Mouse (Mus musculus) common myeloid progenitor, adult 5-6 weeks (primary cell): ENCODE measurements around the gene Dcaf11. TPM values are rescaled to one million over a fixed set of nuclear protein-coding genes. Genes with fewer than 3 reads are reported as not detected.
A peak's percentile ranks its signal among the peaks of the same experiment; 100 is the strongest.

Experiments used
- ATAC-seq: replicated peaks from 2 replicates; pipeline ENCODE4 v1.8.0; 2016; ENCODE audit warnings: low read depth, mild to moderate bottlenecking, moderate TSS enrichment, inconsistent platforms; ENCODE audit not compliant: poor library complexity, severe bottlenecking
- total RNA-seq: library from RNA; stranded (forward); fragments of 200-1000, 187-1606 nt; gene quantifications from 2 replicates; pipeline ENCODE4 v1.2.3, GENCODE M21; 2017

The Dcaf11 gene
- total RNA-seq, 1 experiment from 2014 or later, result 79.5 TPM

DNA sequence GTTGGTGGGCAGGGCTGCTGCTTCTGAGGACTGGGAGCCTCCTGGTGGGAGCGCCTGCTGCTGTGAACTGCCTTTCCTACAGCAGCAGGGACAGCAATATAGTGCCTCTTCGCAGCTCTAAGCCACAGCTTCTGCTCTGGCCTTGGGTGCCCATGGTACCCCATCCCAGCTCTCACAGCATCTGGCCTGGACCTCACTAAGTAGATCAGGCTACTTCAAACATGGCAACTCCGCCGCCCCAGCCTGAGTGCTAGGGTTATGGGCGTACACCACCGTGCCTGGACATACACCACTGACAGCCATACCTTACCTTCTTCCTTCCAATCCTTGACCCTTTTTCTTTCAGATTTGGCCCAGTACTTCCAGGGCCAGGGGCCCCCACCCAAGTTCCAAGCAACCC, 48.5 kb downstream of the Dcaf11 start:
- no peak for ATAC-seq

DNA sequence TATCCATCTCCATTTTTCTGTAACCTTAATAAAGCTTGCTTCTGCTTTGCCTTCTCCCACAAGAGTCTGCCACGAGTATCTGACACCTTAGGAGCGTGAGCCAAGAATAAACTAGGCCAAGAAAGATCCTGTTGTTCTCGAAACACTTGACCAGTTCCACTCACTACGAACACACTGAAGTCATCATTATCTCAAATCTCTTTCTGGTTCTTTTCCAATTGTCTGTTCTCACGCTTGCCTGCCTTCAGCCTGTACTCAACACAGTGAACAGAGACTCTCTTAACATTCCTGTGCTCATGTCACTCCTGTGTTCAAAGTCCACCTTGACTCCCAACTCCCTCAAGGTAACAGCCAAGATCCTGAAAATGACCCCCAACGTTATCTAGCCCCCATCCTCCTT, 53.5 kb downstream of the Dcaf11 start:
- ATAC-seq, result no peak

DNA sequence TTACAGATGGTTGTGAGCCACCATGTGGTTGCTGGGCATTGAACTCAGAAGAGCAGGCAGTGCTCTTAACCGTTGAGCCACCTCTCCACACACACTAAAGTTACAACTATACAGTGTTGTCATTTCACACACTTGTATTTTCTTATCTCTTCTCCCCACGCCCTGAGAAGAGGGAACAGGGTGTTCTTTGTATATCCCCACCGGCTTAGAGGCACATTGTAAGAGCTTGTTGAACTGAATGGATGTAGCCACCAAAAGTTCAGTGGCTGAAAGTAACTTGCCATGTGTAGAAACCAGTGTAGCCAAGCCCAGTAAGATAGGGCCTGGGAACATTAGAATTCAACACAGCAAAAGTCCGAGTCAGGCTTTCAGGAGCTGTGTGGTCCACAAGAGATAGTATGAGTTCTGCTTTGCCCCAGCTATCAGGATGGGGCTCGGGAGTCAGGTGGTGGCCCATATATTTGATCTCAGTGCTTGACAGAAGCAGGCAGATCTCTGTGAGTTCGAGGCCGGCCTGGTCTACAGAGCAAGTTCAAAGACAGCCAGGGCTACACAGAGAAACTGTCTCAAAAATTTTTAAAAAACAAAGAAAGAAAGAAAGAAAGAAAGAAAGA, 54.9 kb downstream of the Dcaf11 start:
- peak; percentile 13; the same call in 1 of the 2 replicates for ATAC-seq

DNA sequence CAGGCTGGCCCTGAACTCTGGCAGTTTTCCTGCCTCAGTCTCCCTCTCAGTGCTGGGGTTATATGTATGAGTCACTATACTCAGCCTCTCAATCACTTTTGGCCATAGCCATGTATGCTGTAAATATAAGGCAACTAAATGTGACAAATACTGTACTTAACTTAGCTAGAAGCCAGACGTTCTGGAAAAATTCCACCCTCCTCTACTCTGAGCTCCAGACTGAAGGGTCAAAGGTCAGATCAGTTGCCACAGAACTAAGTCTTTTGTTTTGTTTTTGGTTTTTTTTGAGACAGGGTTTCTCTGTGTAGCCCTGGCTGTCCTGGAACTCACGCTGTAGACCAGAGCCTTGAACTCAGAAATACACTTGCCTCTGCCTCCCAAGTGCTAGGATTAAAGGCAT, 56.1 kb downstream of the Dcaf11 start:
- no peak for ATAC-seq

DNA sequence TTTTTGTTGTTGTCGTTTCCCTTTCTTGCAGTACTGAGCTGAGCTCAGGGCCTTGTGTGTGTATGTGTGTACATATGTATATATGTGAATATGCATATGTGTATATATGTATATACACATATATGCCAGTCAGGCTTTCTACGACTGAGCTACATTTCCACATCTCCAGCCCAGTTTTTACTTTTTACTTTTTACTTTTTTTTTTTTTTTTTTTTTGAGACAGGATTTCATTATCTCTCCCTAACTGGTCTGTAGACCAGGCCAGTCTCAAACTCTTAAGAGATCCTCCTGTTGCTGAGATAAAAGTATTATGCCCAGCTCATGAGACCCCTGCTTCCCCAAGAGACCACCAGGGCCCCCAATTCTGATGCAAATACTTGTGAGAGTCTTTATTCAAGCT, 57.0 kb downstream of the Dcaf11 start:
- ATAC-seq, result no peak

DNA sequence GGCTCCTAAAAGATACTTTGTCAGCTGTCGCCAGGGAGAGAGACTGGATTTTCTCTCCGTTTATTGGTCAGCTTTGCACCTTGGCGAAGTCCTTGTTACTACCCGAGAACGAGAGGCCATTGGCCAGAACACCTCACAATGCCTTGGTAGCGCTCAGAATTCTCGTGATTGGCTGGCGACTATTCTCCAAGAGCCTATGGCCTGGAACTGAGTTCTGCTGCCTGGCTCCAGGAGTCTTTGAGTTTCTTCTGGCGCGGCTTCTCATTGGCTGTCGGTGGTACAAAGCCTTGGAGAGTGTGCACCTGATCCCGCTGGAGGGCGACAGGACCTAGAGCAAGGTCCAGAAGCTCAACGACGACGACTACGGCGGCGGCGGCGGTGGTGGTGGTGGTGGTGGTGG, 58.0 kb downstream of the Dcaf11 start, which contains the start of gene Rec8:
Rec8 (plus strand) TSS at position 216 of the 400 bp plus-strand sequence.
- peak; percentile 79 for ATAC-seq

DNA sequence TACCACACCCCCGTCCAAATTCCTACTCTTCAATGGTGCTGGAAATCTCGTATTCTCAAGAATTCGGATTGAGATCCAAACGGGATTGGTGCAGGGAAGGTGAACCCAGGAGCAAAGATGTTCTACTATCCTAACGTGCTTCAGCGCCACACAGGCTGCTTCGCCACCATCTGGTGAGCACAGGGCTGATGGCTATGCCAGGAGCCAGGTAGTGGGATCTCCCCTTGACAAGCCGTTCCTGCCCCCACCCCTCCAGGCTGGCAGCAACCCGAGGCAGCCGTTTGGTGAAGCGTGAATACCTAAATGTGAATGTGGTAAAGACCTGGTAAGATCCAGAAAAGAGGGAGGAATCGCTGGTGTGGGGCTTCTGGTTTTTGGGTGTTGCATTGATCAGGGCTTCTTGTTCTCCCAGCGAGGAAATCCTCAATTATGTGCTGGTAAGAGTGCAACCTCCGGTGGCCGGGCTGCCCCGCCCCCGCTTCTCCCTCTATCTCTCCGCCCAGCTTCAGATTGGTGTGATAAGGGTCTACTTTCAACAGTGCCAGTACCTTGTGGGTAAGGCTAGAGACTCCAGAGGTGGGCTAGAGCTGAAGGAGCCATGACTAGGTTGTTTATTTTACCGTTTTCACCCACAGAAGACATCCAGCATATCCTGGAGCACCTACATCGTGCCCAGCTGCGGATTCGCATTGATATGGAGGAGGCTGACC, 58.8 kb downstream of the Dcaf11 start:
- ATAC-seq, result peak; percentile 63

Other genes starting within 250 kb of the Dcaf11 start
- 77.1 and 95.0 TPM in 2 replicates for gene Dhrs4, start 81.2 kb upstream of the Dcaf11 start, total RNA-seq
- gene Carmil3, start 69.4 kb upstream of the Dcaf11 start, total RNA-seq, result 0.15 and 2.1 TPM in 2 replicates
- not detected in 2 replicates for gene Cpne6, start 49.6 kb upstream of the Dcaf11 start, total RNA-seq
- gene Nrl, start 35.0 kb upstream of the Dcaf11 start, total RNA-seq, result not detected in 2 replicates
- gene Pck2, start 19.7 kb upstream of the Dcaf11 start, total RNA-seq, result 47.8 and 51.1 TPM in 2 replicates
- gene A730061H03Rik, start 400 bp downstream of the Dcaf11 start, total RNA-seq, result not detected in 2 replicates
- gene Fitm1, start 15.6 kb downstream of the Dcaf11 start, total RNA-seq, result 1.3 TPM in 1 of 2 replicates, not detected in the other
- 329 and 372 TPM in 2 replicates for gene Psme1, start 18.1 kb downstream of the Dcaf11 start, total RNA-seq
- 19.1 and 24.3 TPM in 2 replicates for gene Emc9, start 25.3 kb downstream of the Dcaf11 start, total RNA-seq
- gene Psme2, start 31.1 kb downstream of the Dcaf11 start, total RNA-seq, result 217 and 241 TPM in 2 replicates
- 11.9 and 21.2 TPM in 2 replicates for gene Rnf31, start 31.7 kb downstream of the Dcaf11 start, total RNA-seq
- gene Irf9, start 43.6 kb downstream of the Dcaf11 start, total RNA-seq, result 38.5 and 39.8 TPM in 2 replicates
- 8.1 and 12.7 TPM in 2 replicates for gene Rec8, start 58.0 kb downstream of the Dcaf11 start, total RNA-seq
- gene Ipo4, start 76.0 kb downstream of the Dcaf11 start, total RNA-seq, result 23.0 and 64.0 TPM in 2 replicates
- gene Gm49378, start 77.9 kb downstream of the Dcaf11 start, total RNA-seq, result 0.87 and 9.9 TPM in 2 replicates
- gene Tm9sf1, start 83.8 kb downstream of the Dcaf11 start, total RNA-seq, result 42.8 and 66.8 TPM in 2 replicates
- 0.27 and 0.82 TPM in 2 replicates for gene Tssk4, start 90.2 kb downstream of the Dcaf11 start, total RNA-seq
- gene Mdp1, start 100.5 kb downstream of the Dcaf11 start, total RNA-seq, result 26.2 and 28.2 TPM in 2 replicates
- gene Gmpr2, start 111.9 kb downstream of the Dcaf11 start, total RNA-seq, result 39.3 and 46.1 TPM in 2 replicates
- 345 and 391 TPM in 2 replicates for gene Nedd8, start 112.1 kb downstream of the Dcaf11 start, total RNA-seq
- 20.9 and 24.1 TPM in 2 replicates for gene Tinf2, start 121.8 kb downstream of the Dcaf11 start, total RNA-seq
- gene Tgm1, start 153.9 kb downstream of the Dcaf11 start, total RNA-seq, result 1.9 and 2.8 TPM in 2 replicates
- 11.6 and 15.0 TPM in 2 replicates for gene Rabggta, start 162.3 kb downstream of the Dcaf11 start, total RNA-seq
- gene Dhrs1, start 185.7 kb downstream of the Dcaf11 start, total RNA-seq, result 8.3 and 23.9 TPM in 2 replicates
- 21.4 and 22.7 TPM in 2 replicates for gene Nop9, start 185.7 kb downstream of the Dcaf11 start, total RNA-seq
- gene Cideb, start 198.5 kb downstream of the Dcaf11 start, total RNA-seq, result 0.14 and 1.1 TPM in 2 replicates
- 0.46 and 0.49 TPM in 2 replicates for gene Ltb4r2, start 201.4 kb downstream of the Dcaf11 start, total RNA-seq
- 1.5 and 6.3 TPM in 2 replicates for gene Ltb4r1, start 206.0 kb downstream of the Dcaf11 start, total RNA-seq
- gene Adcy4, start 224.1 kb downstream of the Dcaf11 start, total RNA-seq, result not detected in 2 replicates
- 33.0 and 43.3 TPM in 2 replicates for gene Ripk3, start 228.9 kb downstream of the Dcaf11 start, total RNA-seq